Mouse (Mus musculus): Measurements from ENCODE around the gene Aldh6a1. TPM values are rescaled to one million over a fixed set of nuclear protein-coding genes. Genes with fewer than 3 reads are reported as not detected.

The Aldh6a1 gene
- polyA plus RNA-seq, 1 experiment from 2014 or later, result 39.4 TPM

DNA sequence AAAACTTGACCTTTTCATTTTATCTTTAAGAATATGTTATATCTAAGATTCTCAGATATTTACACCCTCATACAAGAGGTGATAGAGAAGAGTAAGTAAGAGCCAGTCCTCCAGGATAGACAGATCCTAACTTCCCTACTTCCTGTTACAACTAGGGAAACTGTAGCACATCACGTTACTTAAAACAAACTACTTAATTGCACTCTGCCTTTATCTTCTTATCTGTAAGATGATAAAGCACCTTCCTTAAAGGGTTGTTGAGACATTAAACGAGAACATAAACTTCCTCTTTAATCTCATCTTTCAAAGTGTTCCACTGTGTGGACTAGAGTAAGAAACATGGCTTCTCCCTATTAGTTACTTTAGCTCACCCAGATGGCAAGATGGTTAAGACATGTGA is 12.1 kb downstream of the Aldh6a1 start:
- ATAC-seq (ENCODE audit: low FRiP score, low TSS enrichment) (no peak), DNase-seq (no peak)
- Histone ChIP-seq H3K27ac (replicated peaks; ENCODE audit: low read depth, low read length) (no peak overlapping the region), H3K27me3 (ENCODE audit: control insufficient read depth, insufficient read depth, low read length) (no peaks in the 10 kb centered on the region), H3K36me3 (ENCODE audit: control insufficient read depth, insufficient read depth, low read length) (0 out of 2 replicates have a peak, but pooled peaks cover 10% of the 10 kb centered on the region), H3K9ac (replicated peaks; ENCODE audit: low read length) (no peak overlapping the region), H3K9me3 (ENCODE audit: control insufficient read depth, low read length) (no peaks in the 10 kb centered on the region), H3K4me3 (replicated peaks; ENCODE audit: low read depth, low read length) (no peak overlapping the region), H3K4me1 (ENCODE audit: control insufficient read depth, insufficient read depth, low read length) (no peaks in the 10 kb centered on the region), H3K4me2 (ENCODE audit: low read length) (no peak overlapping the region)
- WGBS, result 88% methylated on average over 2 of the region's 2 CpGs

- DNase-seq, result no peak
- H3K4me3 ChIP-seq (replicated peaks; ENCODE audit: low read depth, low read length), result no peak overlapping the region
- no peak overlapping the region for H3K9ac ChIP-seq (replicated peaks; ENCODE audit: low read length)
- no peaks in the 10 kb centered on the region for H3K4me1 ChIP-seq (ENCODE audit: control insufficient read depth, insufficient read depth, low read length)
- 96% methylated on average over 2 of the region's 2 CpGs for WGBS
- no peak overlapping the region for H3K4me2 ChIP-seq (ENCODE audit: low read length)
- H3K27me3 ChIP-seq (ENCODE audit: control insufficient read depth, insufficient read depth, low read length), result no peaks in the 10 kb centered on the region
- H3K9me3 ChIP-seq (ENCODE audit: control insufficient read depth, low read length), result no peaks in the 10 kb centered on the region
- H3K36me3 ChIP-seq (ENCODE audit: control insufficient read depth, insufficient read depth, low read length), result peaks cover 14% of the 10 kb centered on the region; the same call in 1 of the 2 replicates
- no peak overlapping the region for H3K27ac ChIP-seq (replicated peaks; ENCODE audit: low read depth, low read length)
- no peak for ATAC-seq (ENCODE audit: low FRiP score, low TSS enrichment)
Measured at GRCm38 (mm10) chr12:84429825-84430224, 21.0 kb downstream of the Aldh6a1 start.

- Histone ChIP-seq H3K36me3 (ENCODE audit: control insufficient read depth, insufficient read depth, low read length) (no peaks in the 10 kb centered on the region), H3K27ac (replicated peaks; ENCODE audit: low read depth, low read length) (no peak overlapping the region), H3K4me2 (ENCODE audit: low read length) (no peak overlapping the region), H3K9ac (replicated peaks; ENCODE audit: low read length) (no peak overlapping the region), H3K9me3 (ENCODE audit: control insufficient read depth, low read length) (no peaks in the 10 kb centered on the region), H3K4me3 (replicated peaks; ENCODE audit: low read depth, low read length) (no peak overlapping the region), H3K4me1 (ENCODE audit: control insufficient read depth, insufficient read depth, low read length) (no peaks in the 10 kb centered on the region), H3K27me3 (ENCODE audit: control insufficient read depth, insufficient read depth, low read length) (no peaks in the 10 kb centered on the region)
- WGBS, result 72% methylated on average over 3 of the region's 3 CpGs
- DNase-seq (no peak), ATAC-seq (ENCODE audit: low FRiP score, low TSS enrichment) (no peak)
Measured at GRCm38 (mm10) chr12:84423990-84424389, 26.8 kb downstream of the Aldh6a1 start.

- H3K27ac ChIP-seq (replicated peaks; ENCODE audit: low read depth, low read length), result peak overlapping the region; percentile 81
- WGBS, result 35% methylated on average over 18 of the region's 18 CpGs
- peak overlapping the region; percentile 65 for H3K9ac ChIP-seq (replicated peaks; ENCODE audit: low read length)
- no peaks in the 10 kb centered on the region for H3K9me3 ChIP-seq (ENCODE audit: control insufficient read depth, low read length)
- no peaks in the 10 kb centered on the region for H3K36me3 ChIP-seq (ENCODE audit: control insufficient read depth, insufficient read depth, low read length)
- peak overlapping the region; percentile 57 for H3K4me3 ChIP-seq (replicated peaks; ENCODE audit: low read depth, low read length)
- DNase-seq, result no peak
- H3K4me2 ChIP-seq (ENCODE audit: low read length), result peak overlapping the region; percentile 72
- no peaks in the 10 kb centered on the region for H3K4me1 ChIP-seq (ENCODE audit: control insufficient read depth, insufficient read depth, low read length)
- ATAC-seq (ENCODE audit: low FRiP score, low TSS enrichment), result no peak
- H3K27me3 ChIP-seq (ENCODE audit: control insufficient read depth, insufficient read depth, low read length), result no peaks in the 10 kb centered on the region
Measured at GRCm38 (mm10) chr12:84417605-84417922, 33.2 kb downstream of the Aldh6a1 start.

DNA sequence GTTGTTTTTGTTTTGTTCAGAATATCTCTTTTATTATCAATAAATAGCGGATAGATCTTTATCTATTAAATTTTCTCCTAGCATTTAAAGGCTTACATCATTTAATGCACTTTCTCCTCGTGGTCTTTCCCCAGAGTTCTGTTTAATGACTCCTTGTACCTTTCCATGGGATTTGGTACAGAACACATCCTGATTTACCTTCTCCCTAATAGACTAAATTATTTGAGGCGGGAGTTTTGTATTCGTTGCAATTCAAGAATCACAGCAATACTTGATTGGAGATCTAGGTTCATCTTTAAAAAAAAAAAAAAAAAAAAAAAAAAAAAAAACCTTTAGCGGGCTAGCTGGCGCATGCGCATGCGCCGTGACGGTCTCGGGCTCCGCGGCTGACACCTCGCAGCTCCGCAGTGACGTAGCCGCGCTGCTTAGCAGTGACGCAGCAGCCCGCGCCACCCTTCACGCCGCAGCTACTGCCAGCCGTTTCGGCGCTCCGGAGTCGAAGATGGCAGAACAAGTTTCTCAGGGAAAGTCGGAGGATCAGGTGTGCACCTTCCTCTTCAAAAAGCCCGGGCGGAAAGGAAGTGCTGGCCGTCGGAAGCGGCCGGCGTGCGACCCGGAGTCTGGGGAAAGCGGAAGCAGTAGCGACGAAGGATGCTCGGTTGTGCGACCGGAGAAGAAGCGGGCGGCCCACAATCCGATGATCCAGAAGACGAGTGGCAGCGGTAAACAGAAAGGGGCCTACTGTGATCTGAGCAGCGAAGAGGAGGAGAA is 33.8 kb downstream of the Aldh6a1 start, which contains the start of gene Rnf113a2:
Gene Rnf113a2, plus strand, starts transcription at position 363 of the 771 bp plus-strand sequence.
- Histone ChIP-seq H3K9ac (replicated peaks; ENCODE audit: low read length) (peak within 1 kb of the TSS; percentile 65), H3K4me3 (replicated peaks; ENCODE audit: low read depth, low read length) (peak within 1 kb of the TSS; percentile 57), H3K4me1 (ENCODE audit: control insufficient read depth, insufficient read depth, low read length) (no peaks in the 10 kb centered on the region), H3K9me3 (ENCODE audit: control insufficient read depth, low read length) (no peaks in the 10 kb centered on the region), H3K4me2 (ENCODE audit: low read length) (peak within 1 kb of the TSS; percentile 72), H3K27ac (replicated peaks; ENCODE audit: low read depth, low read length) (peak within 1 kb of the TSS; percentile 81), H3K27me3 (ENCODE audit: control insufficient read depth, insufficient read depth, low read length) (no peaks in the 10 kb centered on the region), H3K36me3 (ENCODE audit: control insufficient read depth, insufficient read depth, low read length) (no peaks in the 10 kb centered on the region)
- peak; percentile 93 for ATAC-seq (ENCODE audit: low FRiP score, low TSS enrichment)
- 3% methylated on average over 50 of the region's 50 CpGs for whole genome bisulfite sequencing
- peak; percentile 97 for DNase-seq

- DNase-seq (peak; percentile 97), ATAC-seq (ENCODE audit: low FRiP score, low TSS enrichment) (peak; percentile 93)
- no peaks in the 10 kb centered on the region for H3K36me3 ChIP-seq (ENCODE audit: control insufficient read depth, insufficient read depth, low read length)
- no peaks in the 10 kb centered on the region for H3K27me3 ChIP-seq (ENCODE audit: control insufficient read depth, insufficient read depth, low read length)
- peak within 1 kb of the TSS; percentile 92 for H3K4me2 ChIP-seq (ENCODE audit: low read length)
- H3K9me3 ChIP-seq (ENCODE audit: control insufficient read depth, low read length), result no peaks in the 10 kb centered on the region
- under 1% methylated on average over 60 of the region's 63 CpGs for WGBS
- peak within 1 kb of the TSS; percentile 80 for H3K9ac ChIP-seq (replicated peaks; ENCODE audit: low read length)
- H3K4me1 ChIP-seq (ENCODE audit: control insufficient read depth, insufficient read depth, low read length), result peaks cover 6% of the 10 kb centered on the region
- H3K4me3 ChIP-seq (replicated peaks; ENCODE audit: low read depth, low read length), result peak within 1 kb of the TSS; percentile 71
- peak within 1 kb of the TSS; percentile 91 for H3K27ac ChIP-seq (replicated peaks; ENCODE audit: low read depth, low read length)
Measured at GRCm38 (mm10) chr12:84408819-84409507, 41.8 kb downstream of the Aldh6a1 start, which contains the start of the genes Entpd5 and Bbof1. Gene Entpd5, minus strand, starts transcription at chr12:84409029. Gene Bbof1, plus strand, starts transcription at chr12:84409071.

DNA sequence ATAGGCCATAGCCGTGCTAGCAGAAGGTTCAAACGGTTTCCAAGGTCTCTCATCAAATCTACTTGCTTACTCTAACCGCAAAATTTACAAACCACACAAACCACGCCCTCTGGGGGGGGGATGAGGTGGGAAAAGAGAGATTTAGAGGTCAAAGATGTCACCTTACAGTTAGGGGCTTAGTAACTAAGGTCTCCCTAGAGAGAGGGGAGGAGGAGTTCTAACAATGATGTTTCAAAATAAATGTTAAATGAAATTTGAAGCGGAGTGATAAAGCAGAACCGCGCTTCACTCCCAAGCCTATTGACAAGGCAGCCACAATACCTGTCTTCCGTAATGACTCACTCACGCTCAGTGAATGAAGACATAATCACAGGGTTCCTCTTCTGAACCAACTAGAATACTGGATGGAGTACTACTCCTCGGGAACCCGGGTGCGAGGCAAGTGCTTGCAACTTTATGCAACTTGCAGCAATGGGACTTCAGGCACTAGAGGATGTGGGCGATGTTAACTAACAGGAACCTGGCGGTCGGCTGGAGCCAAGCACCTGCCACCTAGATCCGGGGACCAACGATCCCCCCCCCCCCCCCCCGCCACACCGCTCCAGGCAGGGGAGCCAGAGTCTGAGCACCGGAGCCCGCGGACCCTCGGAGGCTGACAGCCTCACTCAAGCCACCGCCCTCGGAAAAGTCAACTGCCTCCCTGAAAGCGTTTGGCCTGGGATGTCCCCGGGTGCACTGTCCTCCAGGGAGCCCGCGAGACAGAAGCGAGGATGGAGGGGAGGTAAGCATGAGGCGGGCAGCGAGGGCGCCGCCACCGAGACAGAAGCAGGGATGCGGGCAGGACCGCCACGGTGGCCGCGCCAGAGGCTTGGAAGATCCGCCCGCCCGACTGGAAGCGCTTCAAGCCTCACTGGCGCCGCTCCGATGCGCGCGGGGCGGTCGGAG is 42.7 kb downstream of the Aldh6a1 start:
- Histone ChIP-seq H3K4me2 (ENCODE audit: low read length) (peak overlapping the region; percentile 92), H3K9me3 (ENCODE audit: control insufficient read depth, low read length) (no peaks in the 10 kb centered on the region), H3K36me3 (ENCODE audit: control insufficient read depth, insufficient read depth, low read length) (no peaks in the 10 kb centered on the region), H3K27me3 (ENCODE audit: control insufficient read depth, insufficient read depth, low read length) (no peaks in the 10 kb centered on the region), H3K27ac (replicated peaks; ENCODE audit: low read depth, low read length) (peak overlapping the region; percentile 91), H3K4me3 (replicated peaks; ENCODE audit: low read depth, low read length) (peak overlapping the region; percentile 71), H3K9ac (replicated peaks; ENCODE audit: low read length) (peak overlapping the region; percentile 80), H3K4me1 (ENCODE audit: control insufficient read depth, insufficient read depth, low read length) (peaks cover 6% of the 10 kb centered on the region)
- ATAC-seq (ENCODE audit: low FRiP score, low TSS enrichment), result peak; percentile 73
- no peak for DNase-seq
- 1% methylated on average over 50 of the region's 52 CpGs for WGBS

- WGBS, result 66% methylated on average over 4 of the region's 4 CpGs
- no peak overlapping the region for H3K4me3 ChIP-seq (replicated peaks; ENCODE audit: low read depth, low read length)
- H3K36me3 ChIP-seq (ENCODE audit: control insufficient read depth, insufficient read depth, low read length), result no peaks in the 10 kb centered on the region
- ATAC-seq (ENCODE audit: low FRiP score, low TSS enrichment) (no peak), DNase-seq (no peak)
- H3K4me1 ChIP-seq (ENCODE audit: control insufficient read depth, insufficient read depth, low read length), result peaks cover 6% of the 10 kb centered on the region
- H3K9ac ChIP-seq (replicated peaks; ENCODE audit: low read length), result no peak overlapping the region
- no peaks in the 10 kb centered on the region for H3K27me3 ChIP-seq (ENCODE audit: control insufficient read depth, insufficient read depth, low read length)
- no peak overlapping the region for H3K4me2 ChIP-seq (ENCODE audit: low read length)
- no peak overlapping the region for H3K27ac ChIP-seq (replicated peaks; ENCODE audit: low read depth, low read length)
- H3K9me3 ChIP-seq (ENCODE audit: control insufficient read depth, low read length), result no peaks in the 10 kb centered on the region
Measured at GRCm38 (mm10) chr12:84407259-84407658, 43.5 kb downstream of the Aldh6a1 start.

Measured in midbrain, embryonic 14.5 days (tissue).